Mouse (Mus musculus) bone marrow, adult 2 months (tissue): ENCODE measurements around the gene Ebf4.

Experiments used
- CTCF ChIP-seq: fragments of 200-500 bp; IDR thresholded peaks from 2 replicates; pipeline ENCODE4 v1.5.1; 2011; ENCODE audit warnings: low read length, control low read depth; ENCODE audit not compliant: control insufficient read depth, insufficient read depth
- POLR2A ChIP-seq: fragments of 200-500 bp; IDR thresholded peaks from 2 replicates; pipeline ENCODE4 v1.6.1; 2011; ENCODE audit warnings: low read depth, mild to moderate bottlenecking, control low read depth, low read length, borderline replicate concordance; ENCODE audit not compliant: control insufficient read depth

GRCm38 (mm10) chr2:130335112-130335511 is 40.1 kb downstream of the Ebf4 start:
- TF ChIP-seq POLR2A (no peak), CTCF (no peak)
